Mouse (Mus musculus) gastrocnemius, postnatal 10 days (tissue): ENCODE measurements at regions not wholly inside any gene's neighbourhood (a gene's known extent, or its start where the extent isn't known, plus 50 kb on each side); places are given as distances from the start of the nearest gene placed in this dataset.
A peak's percentile ranks its signal among the peaks of the same experiment; 100 is the strongest.
"Not testable (repeated sequence)": the region's sequence is repeated elsewhere in the genome, so short reads cannot be mapped to it uniquely, and the experiment has no call there.

Source experiments
- DNase-seq: peaks from one replicate; pipeline ENCODE4 v3.0.0; 2021; ENCODE audit warnings: mixed read lengths

- DNase-seq = peak; percentile 47
These were observed 123.2 kb downstream of the Zfp36l1 start for GRCm38 (mm10) chr12:79989582-79990110.

- DNase-seq = no peak
These were observed 124.1 kb downstream of the Zfp36l1 start for GRCm38 (mm10) chr12:79988401-79989358.

GRCm38 (mm10) chr12:79986241-79986976 lies 126.4 kb downstream of the Zfp36l1 start:
- peak; percentile 16 for DNase-seq

- peak; percentile 3 for DNase-seq
These were observed 127.6 kb downstream of the Zfp36l1 start for GRCm38 (mm10) chr12:79984985-79985747.

- DNase-seq = no peak
These were observed 128.6 kb downstream of the Zfp36l1 start for GRCm38 (mm10) chr12:79984025-79984790.

- no peak for DNase-seq
These were observed 129.6 kb downstream of the Zfp36l1 start for GRCm38 (mm10) chr12:79983232-79983631.

GRCm38 (mm10) chr12:79982497-79982896 lies 130.3 kb downstream of the Zfp36l1 start:
- DNase-seq = not testable (repeated sequence)

- DNase-seq = no peak
These were observed 132.1 kb downstream of the Zfp36l1 start for GRCm38 (mm10) chr12:79980711-79981110.

GRCm38 (mm10) chr12:79977136-79977535 lies 135.7 kb downstream of the Zfp36l1 start:
- no peak for DNase-seq

GRCm38 (mm10) chr12:79975466-79976239 lies 137.2 kb downstream of the Zfp36l1 start:
- DNase-seq = no peak

GRCm38 (mm10) chr12:79975050-79975449 lies 137.8 kb downstream of the Zfp36l1 start:
- no peak for DNase-seq

GRCm38 (mm10) chr12:79974530-79974929 lies 138.3 kb downstream of the Zfp36l1 start:
- DNase-seq = no peak

- DNase-seq = no peak
These were observed 139.1 kb downstream of the Zfp36l1 start for GRCm38 (mm10) chr12:79973566-79974230.

GRCm38 (mm10) chr12:79970981-79971390 lies 141.8 kb downstream of the Zfp36l1 start:
- no peak for DNase-seq

- peak; percentile 58 for DNase-seq
These were observed 142.4 kb downstream of the Zfp36l1 start for GRCm38 (mm10) chr12:79970227-79970901.

GRCm38 (mm10) chr12:79969346-79970226 lies 143.2 kb downstream of the Zfp36l1 start:
- DNase-seq = no peak

GRCm38 (mm10) chr12:79968676-79969075 lies 144.1 kb downstream of the Zfp36l1 start:
- DNase-seq = no peak
